Mouse (Mus musculus) gastrocnemius, postnatal 14 days (tissue): ENCODE data around the gene Prpf6. TPM values are rescaled to one million over a fixed set of nuclear protein-coding genes. Genes with fewer than 3 reads are reported as not detected.
A peak's percentile ranks its signal among the peaks of the same experiment; 100 is the strongest.

Experiments
- DNase-seq: peaks from one replicate; pipeline ENCODE4 v3.0.0; 2021; ENCODE audit warnings: mixed read lengths
- intact Hi-C: fragments of 180-260 bp; cut with DNase I; formaldehyde crosslinking; loops from one replicate; pipeline ENCODE4 v1.15.1; 2025; ENCODE audit warnings: low total_unique reads
- total RNA-seq, 2 experiments: library from RNA; stranded (reverse); gene quantifications; 2 replicates each; pipeline ENCODE4 v1.2.3; 2021

Gene Prpf6
- total RNA-seq, 2 experiments from 2014 or later: 28.0 to 30.1 TPM

- intact Hi-C loops: no loop called here
- peak; percentile 77 for DNase-seq
Measured at GRCm38 (mm10) chr2:181592231-181593041, 768 bp downstream of the Prpf6 start, which contains the start of gene Zfp512b. Zfp512b (minus strand) TSS chr2:181592803.

- DNase-seq: peak; percentile 44
- intact Hi-C loops: no loop called here
Measured at GRCm38 (mm10) chr2:181593042-181593421, 1.4 kb downstream of the Prpf6 start.

- DNase-seq: no peak
- intact Hi-C loops: no loop called here
Measured at GRCm38 (mm10) chr2:181593937-181594336, 2.3 kb downstream of the Prpf6 start.

DNA sequence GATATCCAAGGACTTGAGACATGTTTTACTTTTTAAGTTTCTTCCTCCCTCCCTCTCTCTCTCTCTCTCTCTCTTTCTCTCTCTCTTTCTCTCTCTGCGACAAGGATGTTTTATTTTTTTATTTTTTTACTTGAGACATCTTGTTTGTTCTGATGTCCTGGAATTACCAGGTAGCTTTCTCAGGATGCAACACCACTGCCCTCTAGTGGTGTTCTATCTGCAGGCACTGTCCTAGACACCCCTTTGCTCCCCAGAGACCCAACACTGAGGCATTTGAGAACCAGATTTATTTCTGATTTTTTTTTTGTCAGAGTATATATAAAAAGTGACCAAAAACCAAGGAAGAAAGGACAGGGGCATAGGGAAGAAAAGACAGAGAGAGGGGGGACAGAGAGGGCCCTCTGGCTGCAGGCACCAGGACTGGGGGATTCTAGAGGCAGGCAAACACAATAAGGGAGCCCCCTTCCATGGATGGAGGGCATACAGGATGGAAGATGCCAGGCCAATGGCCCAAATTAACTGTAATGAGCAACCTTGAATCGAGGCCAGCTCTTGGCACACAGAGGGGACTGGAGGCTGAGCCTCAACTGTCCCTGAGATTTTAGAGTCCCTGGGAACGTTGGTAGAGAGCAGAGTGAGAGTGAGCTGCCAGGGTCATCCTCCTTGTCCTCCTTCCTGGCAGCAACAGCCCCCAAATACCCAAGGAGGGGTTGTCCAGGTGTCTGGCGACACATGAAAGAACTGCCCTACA is 3.5 kb downstream of the Prpf6 start:
- intact Hi-C loops: loop anchor here (5.0 kb wide), 1 partner anchor 203 kb away; no protein-coding TSS in a partner anchor
- no peak for DNase-seq

DNA sequence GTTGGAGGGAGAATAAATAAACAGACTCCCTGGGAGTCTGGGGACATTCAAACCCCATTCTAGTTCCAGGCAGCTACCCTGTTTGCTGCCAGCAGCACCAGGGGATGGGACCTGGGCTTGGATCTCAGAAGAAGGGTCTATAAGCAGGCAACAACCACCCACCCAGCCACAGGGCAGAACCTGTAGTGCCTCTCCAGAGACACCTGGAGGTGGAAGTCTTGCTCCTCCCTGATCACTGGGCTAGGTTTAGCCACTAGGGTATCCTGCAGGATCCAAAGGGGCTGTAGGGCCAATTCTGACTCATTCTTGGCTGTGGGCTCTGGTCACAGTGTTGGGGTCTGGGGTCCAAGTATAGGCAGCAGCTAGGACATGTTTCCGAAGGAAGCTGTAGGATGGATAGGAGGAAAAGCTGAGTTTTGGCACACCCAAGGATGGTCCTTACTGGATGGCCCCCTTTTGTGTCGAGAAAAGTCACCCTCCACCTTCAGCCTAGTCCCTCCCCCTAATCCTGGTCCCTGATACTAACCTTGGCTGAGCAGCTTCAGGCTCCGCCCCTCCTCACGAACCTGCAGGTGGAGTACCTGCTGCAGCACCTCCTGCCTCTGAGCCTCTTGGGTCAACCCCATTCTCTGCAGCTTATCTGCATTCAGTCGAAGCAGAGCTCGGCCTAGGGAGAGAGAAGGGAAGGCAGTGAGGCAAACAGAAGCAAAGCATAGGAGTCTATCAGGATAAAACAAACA is 4.7 kb downstream of the Prpf6 start:
- intact Hi-C loops: loop anchor here (5.0 kb wide), 1 partner anchor 204 kb away; no protein-coding TSS in a partner anchor
- no peak for DNase-seq

DNA sequence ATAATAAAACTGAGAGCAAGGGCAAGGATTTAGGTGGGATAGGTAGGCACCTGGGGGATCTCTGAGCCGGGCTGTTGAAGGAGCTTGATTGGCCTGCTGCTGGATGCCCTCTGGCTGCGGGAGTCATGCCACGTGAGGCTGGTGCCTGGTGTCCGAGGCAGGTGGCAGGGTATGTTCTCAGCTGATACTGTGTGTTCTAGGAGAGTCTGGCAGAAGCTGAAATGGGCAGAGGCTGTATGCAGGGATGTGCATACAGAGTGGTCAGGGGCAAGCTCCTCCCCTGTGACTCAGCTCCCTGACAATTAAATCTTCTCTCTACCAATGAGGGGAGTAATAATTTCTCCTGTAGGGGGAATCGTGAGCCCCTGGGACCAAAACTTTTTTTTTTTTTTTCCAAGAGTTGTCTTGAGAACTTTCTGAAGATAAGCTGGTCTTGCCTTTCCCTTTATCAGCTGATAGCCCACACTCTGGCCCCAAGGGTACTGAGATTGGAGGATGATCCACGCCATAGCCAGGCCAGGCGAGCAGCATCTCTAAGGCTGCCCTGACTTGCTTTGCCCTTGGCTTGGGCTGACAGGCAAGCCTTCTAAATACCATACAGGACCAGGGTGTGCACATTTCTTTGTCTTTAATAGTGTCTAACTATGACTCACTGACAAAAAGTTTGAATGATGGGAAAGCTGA is 5.9 kb downstream of the Prpf6 start:
- intact Hi-C loops: loop anchor here (5.0 kb wide), 1 partner anchor 205 kb away; no protein-coding TSS in a partner anchor
- no peak for DNase-seq

DNA sequence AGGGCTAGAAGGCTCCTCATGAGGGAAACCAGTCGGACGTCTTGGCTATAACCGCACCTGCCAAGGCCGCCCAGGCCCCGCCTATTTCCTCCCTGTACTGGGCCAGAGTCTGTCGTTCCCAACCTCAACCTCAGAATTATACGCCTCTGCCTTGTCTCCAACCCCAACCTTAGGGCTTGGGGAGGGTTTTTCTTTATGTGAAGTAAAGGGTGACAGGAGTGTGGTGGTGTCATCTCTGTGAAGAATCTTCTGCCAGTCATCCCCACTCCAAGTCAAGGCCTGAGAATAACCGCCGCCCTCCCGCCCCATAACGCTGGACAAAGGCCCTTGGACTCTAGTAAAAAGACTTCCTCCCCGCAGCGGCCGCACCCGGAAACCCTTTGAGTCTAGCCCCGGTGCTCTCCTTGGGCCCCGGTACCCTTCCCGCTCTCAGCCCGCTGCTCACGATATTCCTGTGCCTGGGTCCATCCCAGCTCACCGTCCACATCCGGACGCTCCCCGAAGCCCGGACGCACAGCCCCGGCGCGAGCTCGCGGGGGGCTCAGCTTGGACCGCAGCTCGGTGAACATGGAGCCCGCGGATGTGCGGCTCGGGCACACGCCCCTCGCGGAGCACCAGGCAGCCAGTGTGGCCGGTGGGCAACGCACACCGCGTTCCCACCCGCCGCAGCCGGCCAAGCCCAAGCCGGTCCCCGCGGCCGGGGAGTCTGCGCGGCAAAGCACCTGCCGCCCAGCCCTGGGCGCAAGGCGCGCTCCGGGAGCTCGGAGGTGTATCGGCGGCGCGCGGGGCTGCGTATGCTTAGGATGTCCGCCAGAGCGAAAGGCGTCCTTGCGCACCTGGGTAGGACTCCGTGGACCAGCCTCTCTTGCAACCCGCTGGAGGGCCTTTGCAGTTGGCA is 7.0 kb downstream of the Prpf6 start, which contains the start of gene Samd10:
Gene Samd10, minus strand, starts transcription at position 759 of the 898 bp plus-strand sequence.
- DNase-seq: no peak
- intact Hi-C loops: loop anchor here (5.0 kb wide), 1 partner anchor 206 kb away; no protein-coding TSS in a partner anchor

DNA sequence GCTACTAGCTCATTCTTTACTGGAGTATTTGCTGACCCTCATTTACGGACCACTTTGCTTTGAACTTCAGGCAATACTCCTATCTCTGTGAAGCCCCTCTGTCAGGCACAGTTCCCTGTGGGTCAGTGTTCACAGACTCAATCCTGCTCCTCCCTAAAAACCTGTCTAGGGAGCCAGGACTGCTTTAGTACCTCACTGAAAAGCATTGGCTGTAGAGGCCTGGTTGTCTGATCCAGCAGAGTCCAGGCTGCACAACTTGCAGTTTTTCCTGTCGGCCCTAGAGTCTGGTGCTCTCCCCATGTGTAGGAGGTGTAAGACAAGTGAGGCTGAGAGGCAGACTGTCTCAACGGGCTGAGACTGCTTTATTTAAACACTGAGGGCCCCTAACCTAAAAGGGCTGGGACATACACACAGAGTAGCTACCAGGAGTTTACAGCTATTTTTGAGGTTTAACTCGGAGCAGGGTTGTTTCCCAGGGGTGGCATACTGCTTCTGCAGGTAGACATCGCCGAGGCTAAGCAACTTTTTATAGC is 8.6 kb downstream of the Prpf6 start:
- intact Hi-C loops: no loop called here

GRCm38 (mm10) chr2:181600828-181601750 is 9.4 kb downstream of the Prpf6 start:
- intact Hi-C loops: no loop called here
- peak; percentile 96 for DNase-seq

More for the DNA sequence above, 8.6 kb downstream of the Prpf6 start:
- no peak for DNase-seq

GRCm38 (mm10) chr2:181601751-181602145 is 10.1 kb downstream of the Prpf6 start:
- intact Hi-C loops: no loop called here
- no peak for DNase-seq

DNA sequence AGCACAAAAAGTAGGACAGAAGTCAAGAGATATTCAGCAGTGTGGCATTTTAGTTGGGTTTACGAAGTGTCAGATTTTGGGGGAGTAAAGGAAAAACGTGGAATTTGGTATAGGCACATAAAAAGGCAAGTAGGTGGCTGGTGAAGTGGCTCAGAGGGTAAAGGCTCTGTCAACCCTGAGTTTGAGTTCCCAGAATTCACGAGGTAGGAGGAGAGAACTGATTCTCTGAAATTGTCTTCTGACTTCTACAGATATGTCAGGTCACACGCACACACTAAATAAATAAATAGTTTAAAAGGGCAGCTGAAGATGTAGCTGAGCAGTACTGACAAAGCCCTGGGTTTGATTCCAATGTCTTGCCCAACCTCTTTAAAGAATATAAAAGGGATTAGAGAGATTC is 10.7 kb downstream of the Prpf6 start:
- intact Hi-C loops: no loop called here
- DNase-seq: no peak

DNA sequence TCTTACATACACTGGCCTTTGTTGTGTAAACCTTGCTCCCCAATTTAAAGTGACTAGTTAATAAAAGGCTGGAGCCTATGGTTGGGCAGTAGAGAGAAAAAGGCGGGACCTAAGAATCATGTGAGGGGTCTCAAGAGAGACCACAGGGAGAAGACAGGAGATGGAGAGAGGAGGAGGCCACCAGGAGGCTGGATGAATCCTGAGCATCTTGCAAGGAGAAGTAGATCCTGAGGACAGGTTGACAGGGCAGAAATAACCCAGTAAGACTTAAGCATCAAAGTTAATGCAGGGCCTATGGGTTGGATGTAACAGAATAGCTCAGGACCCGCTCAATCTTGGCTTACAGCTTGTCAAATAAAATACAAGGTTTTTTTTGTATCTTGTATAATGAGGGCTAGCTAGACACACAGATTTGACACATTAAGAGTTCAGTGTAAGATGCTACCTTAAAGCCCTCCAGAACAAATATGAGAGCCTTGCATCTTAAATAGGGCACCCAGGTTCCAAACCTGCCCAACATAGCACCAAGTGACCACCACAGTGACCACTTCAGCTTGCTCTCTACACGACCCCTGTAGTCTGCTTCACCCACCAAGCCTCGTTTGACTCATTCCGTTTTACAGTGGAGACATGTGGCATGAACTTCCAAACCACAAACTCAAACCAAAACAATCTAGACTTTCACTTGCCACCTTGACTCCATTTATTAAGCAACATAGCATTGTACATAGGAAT is 27.3 kb downstream of the Prpf6 start:
- DNase-seq: no peak
- intact Hi-C loops: no loop called here

DNA sequence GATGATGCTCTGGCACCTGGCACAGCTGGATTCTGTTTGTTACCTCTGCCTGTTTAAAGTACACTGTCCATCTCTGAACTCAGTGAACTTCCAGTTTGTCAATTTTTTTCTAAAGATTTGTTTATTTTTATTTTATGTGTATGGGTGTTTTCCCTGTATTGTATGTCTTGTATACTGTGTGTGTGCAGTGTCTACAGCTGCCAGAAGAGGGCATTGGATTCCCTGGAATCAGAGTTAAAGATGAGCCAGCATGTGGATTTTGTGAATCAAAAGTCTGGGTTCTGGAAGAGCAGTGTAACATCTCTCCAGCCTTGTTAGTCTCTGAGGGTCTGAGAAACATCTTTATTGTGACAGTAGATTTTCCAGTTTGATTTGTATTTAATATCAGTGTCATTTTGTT is 31.7 kb downstream of the Prpf6 start:
- no peak for DNase-seq
- intact Hi-C loops: no loop called here

DNA sequence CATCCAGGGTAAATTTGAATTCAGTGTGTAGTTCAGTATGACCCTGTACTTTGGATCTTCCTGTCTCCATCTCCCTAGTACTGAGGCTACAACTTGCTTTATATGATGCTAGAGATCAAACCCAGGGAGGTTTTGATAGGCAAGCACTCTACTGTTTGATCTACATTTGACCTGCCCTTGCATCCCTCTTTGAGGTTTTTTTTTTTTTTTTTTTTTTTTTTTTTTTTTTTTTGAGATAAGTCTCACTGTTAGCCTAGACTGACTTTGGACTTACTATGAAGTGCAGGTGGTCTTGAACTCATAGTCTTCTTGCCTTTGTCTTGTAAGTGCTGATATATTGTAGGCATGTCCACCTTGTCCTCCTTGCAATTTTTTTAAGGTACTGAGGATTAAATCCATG is 36.8 kb downstream of the Prpf6 start:
- no peak for DNase-seq
- intact Hi-C loops: no loop called here

DNA sequence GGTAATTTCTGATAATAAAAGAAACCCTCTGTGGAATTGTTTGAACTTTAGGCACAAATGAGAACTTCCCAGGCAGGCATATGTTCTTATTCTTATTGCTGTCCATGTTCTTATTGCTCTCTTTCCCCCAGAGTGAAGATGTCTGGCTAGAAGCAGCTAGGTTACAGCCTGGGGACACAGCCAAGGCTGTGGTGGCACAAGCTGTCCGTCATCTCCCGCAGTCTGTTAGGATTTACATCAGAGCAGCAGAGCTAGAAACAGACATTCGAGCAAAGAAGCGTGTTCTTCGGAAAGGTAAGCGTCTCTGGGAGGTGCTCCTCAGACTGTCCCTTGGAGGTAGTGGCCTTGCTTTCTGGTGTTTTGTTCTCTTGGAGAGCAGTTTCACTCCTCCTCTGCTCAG is 41.0 kb downstream of the Prpf6 start:
- DNase-seq: no peak

DNA sequence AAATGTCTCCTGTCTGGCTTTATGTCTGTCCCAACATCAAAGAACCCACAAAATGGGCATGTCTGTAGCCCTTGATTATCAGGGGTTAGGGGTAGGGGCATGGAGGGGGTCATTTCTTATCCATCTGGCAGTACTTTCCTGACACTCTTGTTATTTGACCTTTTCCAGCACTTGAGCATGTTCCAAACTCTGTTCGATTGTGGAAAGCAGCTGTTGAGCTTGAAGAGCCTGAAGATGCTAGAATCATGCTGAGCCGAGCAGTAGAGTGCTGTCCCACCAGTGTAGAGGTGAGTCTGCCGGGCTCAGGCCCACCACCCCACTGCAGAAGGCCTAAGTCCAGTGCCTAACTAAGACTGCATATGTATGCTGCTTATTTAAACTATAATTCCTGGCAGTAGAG is 44.2 kb downstream of the Prpf6 start:
- DNase-seq: no peak
- intact Hi-C loops: loop anchor here (2.0 kb wide), 1 partner anchor 15 kb away; no protein-coding TSS in a partner anchor

More for the DNA sequence above, 41.0 kb downstream of the Prpf6 start:
- intact Hi-C loops: no loop called here
